Mouse (Mus musculus) liver, postnatal 0 days (tissue): ENCODE results near the gene Wdr82. TPM values are rescaled to one million over a fixed set of nuclear protein-coding genes. Genes with fewer than 3 reads are reported as not detected.
"Not testable (repeated sequence)": the region's sequence is repeated elsewhere in the genome, so short reads cannot be mapped to it uniquely, and the experiment has no call there.

ENCODE experiments used
- ATAC-seq: fragments of 200-750 bp; cut with Nextera tagmentation; 2 replicates; pipeline ENCODE4 v1.8.0; 2017; ENCODE audit warnings: mild to moderate bottlenecking, moderate library complexity
- DNase-seq: peaks from one replicate; pipeline ENCODE4 v3.0.0-alpha.2; 2016
- H3K27ac ChIP-seq: fragments of 300-500 bp; sonication (generic); 2 replicates; pipeline ENCODE4 v1.5.1; 2014; ENCODE audit warnings: antibody characterized with exemption, moderate library complexity, mild to moderate bottlenecking, low read depth
- H3K27me3 ChIP-seq: fragments of 300-500 bp; sonication (generic); 2 replicates; pipeline ENCODE4 v1.6.1; 2014; ENCODE audit warnings: low read length, control low read depth, mixed read lengths; ENCODE audit not compliant: insufficient read depth
- H3K36me3 ChIP-seq: fragments of 300-500 bp; sonication (generic); replicated peaks from 2 replicates; pipeline ENCODE4 v1.6.1; 2014; ENCODE audit warnings: mild to moderate bottlenecking, control low read depth, low read length, moderate library complexity, mixed read lengths; ENCODE audit not compliant: insufficient read depth
- H3K4me1 ChIP-seq: fragments of 300-500 bp; sonication (generic); 2 replicates; pipeline ENCODE4 v1.6.1; 2014; ENCODE audit warnings: antibody characterized with exemption, mild to moderate bottlenecking, control low read depth; ENCODE audit not compliant: insufficient read depth
- H3K4me2 ChIP-seq: fragments of 300-500 bp; sonication (generic); 2 replicates; pipeline ENCODE4 v1.6.1; 2014; ENCODE audit warnings: low read depth, mild to moderate bottlenecking, low read length, moderate library complexity, mixed read lengths
- H3K4me3 ChIP-seq: fragments of 300-500 bp; sonication (generic); 2 replicates; pipeline ENCODE4 v1.5.1; 2014; ENCODE audit warnings: low read depth, low read length
- H3K9ac ChIP-seq: fragments of 300-500 bp; sonication (generic); replicated peaks from 2 replicates; pipeline ENCODE4 v1.6.1; 2014; ENCODE audit warnings: mild to moderate bottlenecking, moderate library complexity
- H3K9me3 ChIP-seq: fragments of 300-500 bp; sonication (generic); 2 replicates; pipeline ENCODE4 v1.6.1; 2016; ENCODE audit warnings: mild to moderate bottlenecking, control low read depth, low read length, mixed read lengths
- CTCF ChIP-seq: sonication (generic); IDR thresholded peaks from 2 replicates; pipeline ENCODE4 v1.5.1; 2016; ENCODE audit warnings: antibody characterized with exemption, low read depth
- EP300 ChIP-seq: IDR thresholded peaks from 2 replicates; pipeline ENCODE4 v1.6.1; 2016; ENCODE audit warnings: antibody characterized with exemption, low read depth, mild to moderate bottlenecking
- WGBS: fragments of 180-500 bp; shearing (Covaris S2); extraction: QIAGEN DNeasy Blood & Tissue Kit; methylation state at CpG from one replicate; pipeline ENCODE4 v1.1.7; 2014; ENCODE audit not compliant: insufficient replicate concordance; 5-methylcytosine and 5-hydroxymethylcytosine counted together
- polyA plus RNA-seq: library from polyadenylated mRNA; unstranded; fragments of >200 nt; fragmentation: Nextera tagmentation; extraction: Ambion mirVana; gene quantifications from 2 replicates; pipeline ENCODE4 v1.2.1, GENCODE M21; 2015

Wdr82 gene
- polyA plus RNA-seq, 1 experiment from 2014 or later, result 5.7 TPM

GRCm38 (mm10) chr9:106167703-106168102 lies 3.0 kb upstream of the Wdr82 start:
- Histone ChIP-seq H3K27ac (no peak overlapping the region), H3K36me3 (no peaks in the 10 kb centered on the region), H3K9me3 (no peaks in the 10 kb centered on the region), H3K4me1 (peaks cover 15% of the 10 kb centered on the region), H3K27me3 (no peaks in the 10 kb centered on the region), H3K4me2 (no peak overlapping the region), H3K9ac (no peak overlapping the region), H3K4me3 (no peak overlapping the region)
- ATAC-seq, result no peak
- 56% methylated on average over 1 of the region's 1 CpGs for WGBS
- DNase-seq, result no peak
- TF ChIP-seq CTCF (no peak), EP300 (no peak)

GRCm38 (mm10) chr9:106169006-106169405 lies 1.7 kb upstream of the Wdr82 start:
- 0 out of 2 replicates have a peak, but pooled peaks have one; percentile 7 for TF ChIP-seq CTCF
- H3K4me3 ChIP-seq, H3K4me2 ChIP-seq, H3K27ac ChIP-seq, DNase-seq, H3K27me3 ChIP-seq, H3K9me3 ChIP-seq, H3K36me3 ChIP-seq, H3K9ac ChIP-seq, ATAC-seq: not testable (repeated sequence)
- 65% methylated on average over 1 of the region's 1 CpGs for WGBS
- H3K4me1 ChIP-seq, result peaks cover 26% of the 10 kb centered on the region

- WGBS, result 41% methylated on average over 6 of the region's 6 CpGs
- Histone ChIP-seq H3K4me3 (no peak overlapping the region), H3K9me3 (no peaks in the 10 kb centered on the region), H3K36me3 (0 out of 2 replicates have a peak, but pooled peaks cover 2% of the 10 kb centered on the region), H3K27ac (no peak overlapping the region), H3K9ac (no peak overlapping the region), H3K4me1 (peaks cover 31% of the 10 kb centered on the region), H3K27me3 (no peaks in the 10 kb centered on the region), H3K4me2 (peak overlapping the region; percentile 92)
- DNase-seq (no peak), ATAC-seq (no peak)
- no peak for TF ChIP-seq CTCF
These were observed 811 bp upstream of the Wdr82 start for GRCm38 (mm10) chr9:106169917-106170316.

- H3K36me3 ChIP-seq, result peaks cover 12% of the 10 kb centered on the region
These were observed 824 bp downstream of the Wdr82 start for GRCm38 (mm10) chr9:106171346-106172158.

GRCm38 (mm10) chr9:106172527-106172926 lies 1.8 kb downstream of the Wdr82 start:
- no peaks in the 10 kb centered on the region for H3K9me3 ChIP-seq
- H3K36me3 ChIP-seq, result peaks cover 21% of the 10 kb centered on the region
- peak overlapping the region; percentile 92 for H3K4me2 ChIP-seq
- peaks cover 41% of the 10 kb centered on the region for H3K4me1 ChIP-seq
- no peak for TF ChIP-seq EP300
- TF ChIP-seq CTCF, result no peak
- no peak for DNase-seq
- H3K27me3 ChIP-seq, result no peaks in the 10 kb centered on the region
- peak overlapping the region; percentile 83 for H3K9ac ChIP-seq
- H3K27ac ChIP-seq, result 0 out of 2 replicates have a peak overlapping the region, but pooled peaks have one; percentile 95
- ATAC-seq, result no peak
- WGBS, result 6% methylated on average over 3 of the region's 3 CpGs
- peak overlapping the region; percentile 78 for H3K4me3 ChIP-seq

More at GRCm38 (mm10) chr9:106171346-106172158, 824 bp downstream of the Wdr82 start:
- Histone ChIP-seq H3K4me1 (peaks cover 41% of the 10 kb centered on the region), H3K27me3 (no peaks in the 10 kb centered on the region), H3K27ac (peak overlapping the region; percentile 95), H3K9ac (peak overlapping the region; percentile 83), H3K4me3 (peak overlapping the region; percentile 78), H3K4me2 (peak overlapping the region; percentile 92), H3K9me3 (no peaks in the 10 kb centered on the region)
- TF ChIP-seq EP300, result no peak
- ATAC-seq (peak; percentile 67), DNase-seq (peak; percentile 82)
- under 1% methylated on average over 30 of the region's 30 CpGs for WGBS

GRCm38 (mm10) chr9:106173363-106173762 lies 2.6 kb downstream of the Wdr82 start:
- no peak overlapping the region for H3K27ac ChIP-seq
- H3K9me3 ChIP-seq, result no peaks in the 10 kb centered on the region
- peaks cover 38% of the 10 kb centered on the region for H3K4me1 ChIP-seq
- H3K4me2 ChIP-seq, result peak overlapping the region; percentile 92
- H3K9ac ChIP-seq, result no peak overlapping the region
- no peaks in the 10 kb centered on the region for H3K27me3 ChIP-seq
- WGBS, result 54% methylated on average over 2 of the region's 2 CpGs
- DNase-seq (no peak), ATAC-seq (no peak)
- peaks cover 29% of the 10 kb centered on the region for H3K36me3 ChIP-seq
- peak overlapping the region; percentile 78 for H3K4me3 ChIP-seq
- TF ChIP-seq CTCF (no peak), EP300 (no peak)
